Comparison of ENCODE assay signal across 8 mouse cellular contexts in genomic region chr19:16434879-16435278, GRCm38 (mm10). TPM values are rescaled to one million over a fixed set of nuclear protein-coding genes. Genes with fewer than 3 reads are reported as not detected.
DNase-seq lines count a peak whose midpoint lies in the region; ATAC-seq and TF ChIP-seq lines count a peak whose summit lies in the region.

No protein-coding gene starts in this region.

- peak overlapping the region; percentile 76 for H3K4me2 ChIP-seq in kidney, postnatal 0 days (ENCODE audit: low read length)

- peak; percentile 71 for DNase-seq in liver, adult 2 months (ENCODE audit: extremely low read depth, low read depth, low spot score)
- no peak for DNase-seq in liver
- DNase-seq in heart, embryonic 10.5 days (ENCODE audit: low spot score): no peak
- DNase-seq in kidney, postnatal 0 days (ENCODE audit: low spot score): peak; percentile 85
- no peak for DNase-seq in urinary bladder, postnatal 25 days (ENCODE audit: low spot score)
- no peak for DNase-seq in layer of hippocampus, adult 9-10 months (ENCODE audit: low spot score)
- no peak for DNase-seq in frontal cortex, postnatal 25 days (ENCODE audit: low spot score in 2 of 2)

- peaks cover 7% of the 10 kb centered on the region for H3K4me1 ChIP-seq in liver, adult 2 months (ENCODE audit: control insufficient read depth, insufficient read depth, low read length)
- peaks cover 41% of the 10 kb centered on the region for H3K4me1 ChIP-seq in heart, embryonic 10.5 days
- H3K4me1 ChIP-seq in kidney, postnatal 0 days (replicated peaks; ENCODE audit: insufficient read depth, low read length): peaks cover 21% of the 10 kb centered on the region

- H3K27ac ChIP-seq in liver, adult 2 months (replicated peaks; ENCODE audit: insufficient read depth, low read depth, low read length): peak overlapping the region; percentile 32
- no peak overlapping the region for H3K27ac ChIP-seq in heart, embryonic 10.5 days
- H3K27ac ChIP-seq in kidney, postnatal 0 days: no peak overlapping the region

- peak; percentile 38; the same call in 1 of the 2 replicates for TF ChIP-seq CTCF in liver, adult 2 months (IDR thresholded peaks at IDR 0.05; ENCODE audit: low read depth, low read length)
- TF ChIP-seq CTCF in kidney, postnatal 0 days (IDR thresholded peaks at IDR 0.05; ENCODE audit: low read depth): peak; percentile 73

- no peak for TF ChIP-seq POLR2A in liver, adult 2 months (IDR thresholded peaks at IDR 0.05; ENCODE audit: extremely low read depth, insufficient read depth, low read length)

- no peaks in the 10 kb centered on the region for H3K36me3 ChIP-seq in liver, adult 2 months (ENCODE audit: control insufficient read depth, insufficient read depth, low read length)
- no peaks in the 10 kb centered on the region for H3K36me3 ChIP-seq in heart, embryonic 10.5 days
- H3K36me3 ChIP-seq in kidney, postnatal 0 days (ENCODE audit: insufficient read depth, low read length): no peaks in the 10 kb centered on the region

- WGBS in liver, adult 2 months: 4% methylated on average over 9 of the region's 9 CpGs
- 24% methylated on average over 9 of the region's 9 CpGs for WGBS in heart, embryonic 10.5 days
- WGBS in kidney, postnatal 0 days: 18% methylated on average over 9 of the region's 9 CpGs

- H3K9me3 ChIP-seq in heart, embryonic 10.5 days: no peaks in the 10 kb centered on the region
- no peaks in the 10 kb centered on the region for H3K9me3 ChIP-seq in kidney, postnatal 0 days (replicated peaks; ENCODE audit: low read length)

- peak overlapping the region; percentile 51 for H3K4me3 ChIP-seq in liver, adult 2 months (ENCODE audit: insufficient read depth, low read depth, low read length)
- peak overlapping the region; percentile 60 for H3K4me3 ChIP-seq in heart, embryonic 10.5 days
- peak overlapping the region; percentile 44 for H3K4me3 ChIP-seq in kidney, postnatal 0 days (replicated peaks; ENCODE audit: low read depth, low read length)

- H3K9ac ChIP-seq in liver, adult 2 months (ENCODE audit: low read depth, low read length): peak overlapping the region; percentile 37
- no peak overlapping the region for H3K9ac ChIP-seq in kidney, postnatal 0 days (ENCODE audit: low read depth, low read length)

- no peaks in the 10 kb centered on the region for H3K79me2 ChIP-seq in liver, adult 2 months (ENCODE audit: control insufficient read depth, insufficient read depth, low read length)

- ATAC-seq in kidney, postnatal 0 days (replicated peaks; ENCODE audit: low FRiP score, low read depth): no peak
- peak; percentile 31 for ATAC-seq in megakaryocyte, adult 5-6 weeks (ENCODE audit: poor library complexity, severe bottlenecking)

- no peaks in the 10 kb centered on the region for H3K27me3 ChIP-seq in liver, adult 2 months (ENCODE audit: control insufficient read depth, insufficient read depth, low read length)
- peaks cover 46% of the 10 kb centered on the region for H3K27me3 ChIP-seq in heart, embryonic 10.5 days (ENCODE audit: insufficient read depth, poor library complexity, severe bottlenecking)
- H3K27me3 ChIP-seq in kidney, postnatal 0 days (ENCODE audit: insufficient read depth, low read length): no peaks in the 10 kb centered on the region

RNA-seq across cellular contexts. Expression of gene Gna14, which starts 0.7 kb away (rescaled TPM):
- 1.3 and 2.7 TPM in 2 replicates for total RNA-seq in liver, adult 2 months (2014; rRNA removed)
- 1.7 and 1.9 TPM in 2 replicates for polyA plus RNA-seq in liver, adult 2 months (2012; rRNA removed)
- polyA plus RNA-seq in heart, embryonic 10.5 days (2016; fragmentation: Nextera tagmentation; extraction: Ambion mirVana): 0.76 and 3.7 TPM in 2 replicates
- polyA plus RNA-seq in kidney, postnatal 0 days (2015; fragmentation: Nextera tagmentation; extraction: Ambion mirVana): 9.8 and 11.8 TPM in 2 replicates
- 1.2 and 2.3 TPM in 2 replicates for total RNA-seq in megakaryocyte, adult 5-6 weeks (2015)
- total RNA-seq in megakaryocyte, adult 5-6 weeks (2017): 0.45 and 1.4 TPM in 2 replicates

Comparison
In these comparisons a context has a peak if more than half of its experiments do, and no peak if none do; other contexts are left out.
1. DNase-seq: peak in liver, adult 2 months (single experiment) and kidney, postnatal 0 days (single experiment); none in liver (single experiment), heart, embryonic 10.5 days (single experiment), urinary bladder, postnatal 25 days (single experiment), layer of hippocampus, adult 9-10 months (single experiment) and frontal cortex, postnatal 25 days (0 of 2).
2. Peak in every context shown above with its lines, with median percentiles within 50 percentile points of each other: H3K4me3 ChIP-seq.